Mouse (Mus musculus) midbrain, postnatal 0 days (tissue): ENCODE measurements around the gene Gatm. TPM values are rescaled to one million over a fixed set of nuclear protein-coding genes. Genes with fewer than 3 reads are reported as not detected.
A peak's percentile ranks its signal among the peaks of the same experiment; 100 is the strongest.

ENCODE experiments used
- ATAC-seq: fragments of 200-750 bp; cut with Nextera tagmentation; 2 replicates; pipeline ENCODE4 v1.8.0; 2017; ENCODE audit warnings: moderate number of reproducible peaks, mild to moderate bottlenecking, moderate TSS enrichment, moderate library complexity; ENCODE audit not compliant: low FRiP score
- DNase-seq: peaks from one replicate; pipeline ENCODE4 v3.0.0-alpha.2; 2015; ENCODE audit warnings: low spot score
- H3K27ac ChIP-seq: fragments of 300-500 bp; sonication (generic); 2 replicates; pipeline ENCODE4 v1.5.1; 2014; ENCODE audit warnings: low read depth, mild to moderate bottlenecking, low read length, mixed read lengths
- H3K27me3 ChIP-seq: fragments of 300-500 bp; sonication (generic); 2 replicates; pipeline ENCODE4 v1.6.1; 2014; ENCODE audit warnings: low read length, control low read depth, mixed read lengths; ENCODE audit not compliant: insufficient read depth
- H3K36me3 ChIP-seq: fragments of 300-500 bp; sonication (generic); 2 replicates; pipeline ENCODE4 v1.6.1; 2014; ENCODE audit warnings: low read length, control low read depth, mixed read lengths; ENCODE audit not compliant: insufficient read depth
- H3K4me1 ChIP-seq: fragments of 300-500 bp; sonication (generic); 2 replicates; pipeline ENCODE4 v1.6.1; 2014; ENCODE audit warnings: mild to moderate bottlenecking, control low read depth, antibody characterized with exemption, low read length, mixed read lengths; ENCODE audit not compliant: insufficient read depth
- H3K4me2 ChIP-seq: fragments of 300-500 bp; sonication (generic); 2 replicates; pipeline ENCODE4 v1.6.1; 2014; ENCODE audit warnings: low read depth, mild to moderate bottlenecking, low read length, mixed read lengths; ENCODE audit not compliant: poor library complexity, severe bottlenecking
- H3K4me3 ChIP-seq: fragments of 300-500 bp; sonication (generic); 2 replicates; pipeline ENCODE4 v1.5.1; 2014; ENCODE audit warnings: low read depth, mild to moderate bottlenecking, low read length, moderate library complexity
- H3K9ac ChIP-seq: fragments of 300-500 bp; sonication (generic); replicated peaks from 2 replicates; pipeline ENCODE4 v1.6.1; 2014; ENCODE audit warnings: mild to moderate bottlenecking, low read length, moderate library complexity, mixed read lengths; ENCODE audit not compliant: poor library complexity, severe bottlenecking
- H3K9me3 ChIP-seq: fragments of 300-500 bp; sonication (generic); 2 replicates; pipeline ENCODE4 v1.6.1; 2016; ENCODE audit warnings: low read length, control low read depth
- CTCF ChIP-seq: IDR thresholded peaks from 2 replicates; pipeline ENCODE4 v1.5.1; 2016; ENCODE audit warnings: antibody characterized with exemption, mild to moderate bottlenecking
- WGBS: fragments of 180-500 bp; shearing (Covaris S2); extraction: QIAGEN DNeasy Blood & Tissue Kit; methylation state at CpG from one replicate; pipeline ENCODE4 v1.1.7; 2014; 5-methylcytosine and 5-hydroxymethylcytosine counted together
- polyA plus RNA-seq: library from polyadenylated mRNA; unstranded; fragments of >200 nt; fragmentation: Nextera tagmentation; extraction: Ambion mirVana; gene quantifications from 2 replicates; pipeline ENCODE4 v1.2.1, GENCODE M21; 2015
- total RNA-seq: library from RNA; depleted of rRNA; stranded (reverse); fragments of >200 nt; gene quantifications from 2 replicates; pipeline ENCODE4 v1.2.3, GENCODE M21; 2014

Gatm gene
- total and polyA plus RNA-seq, 2 experiments from 2014 or later: 44.9 to 68.4 TPM

DNA sequence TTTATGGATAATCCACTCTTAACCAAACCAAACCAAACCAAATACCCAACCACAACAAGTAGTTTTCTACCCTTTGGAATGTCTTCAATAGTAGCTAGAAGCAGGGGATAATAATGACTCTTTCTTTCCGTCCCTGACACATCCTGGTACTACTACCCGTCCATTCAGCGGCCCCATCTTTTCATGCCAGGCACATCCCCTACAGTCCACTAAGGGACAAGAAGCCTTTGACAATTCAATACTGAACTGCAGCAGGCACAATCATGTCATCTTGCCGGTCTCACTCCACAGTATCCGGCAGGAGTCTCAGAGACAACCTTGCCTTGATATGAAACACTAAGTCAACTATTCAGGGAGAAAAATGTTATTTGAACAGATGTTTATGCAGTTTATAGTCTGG, 5.3 kb downstream of the Gatm start:
- peak overlapping the region; percentile 48; the same call in 1 of the 2 replicates for H3K27ac ChIP-seq
- WGBS: 82% methylated on average over 5 of the region's 5 CpGs
- H3K27me3 ChIP-seq: no peaks in the 10 kb centered on the region
- H3K4me1 ChIP-seq: no peaks in the 10 kb centered on the region
- no peak for TF ChIP-seq CTCF
- peaks cover 10% of the 10 kb centered on the region; the same call in 1 of the 2 replicates for H3K36me3 ChIP-seq
- peak; percentile 62 for DNase-seq
- H3K9ac ChIP-seq: no peak overlapping the region
- no peak overlapping the region for H3K4me3 ChIP-seq
- peak; percentile 69; the same call in 1 of the 2 replicates for ATAC-seq
- H3K4me2 ChIP-seq: no peak overlapping the region
- H3K9me3 ChIP-seq: no peaks in the 10 kb centered on the region

DNA sequence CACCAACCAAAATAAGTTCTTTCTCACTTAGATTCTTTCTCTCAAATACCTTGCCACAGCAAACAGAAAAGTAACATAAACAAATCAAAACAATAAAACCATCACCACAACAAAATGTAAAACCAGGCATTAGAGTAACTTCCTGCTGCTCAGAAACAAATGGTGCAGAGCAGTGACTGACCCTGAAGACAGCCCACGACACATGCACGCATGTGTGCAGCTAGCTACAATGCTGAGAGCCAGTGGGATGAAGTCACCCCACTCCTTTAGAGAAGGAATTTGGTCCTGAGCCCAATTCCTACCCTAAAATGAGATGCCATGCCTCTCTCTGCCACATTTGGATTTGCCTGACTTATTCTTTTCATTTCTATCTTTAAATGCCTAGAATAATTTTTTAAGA, 9.7 kb downstream of the Gatm start:
- Histone ChIP-seq H3K27ac (no peak overlapping the region), H3K4me2 (no peak overlapping the region), H3K9me3 (no peaks in the 10 kb centered on the region), H3K4me1 (no peaks in the 10 kb centered on the region), H3K4me3 (no peak overlapping the region), H3K9ac (no peak overlapping the region), H3K27me3 (no peaks in the 10 kb centered on the region), H3K36me3 (peaks cover 20% of the 10 kb centered on the region)
- ATAC-seq: no peak
- 92% methylated on average over 2 of the region's 2 CpGs for WGBS
- TF ChIP-seq CTCF: no peak
- DNase-seq: no peak

DNA sequence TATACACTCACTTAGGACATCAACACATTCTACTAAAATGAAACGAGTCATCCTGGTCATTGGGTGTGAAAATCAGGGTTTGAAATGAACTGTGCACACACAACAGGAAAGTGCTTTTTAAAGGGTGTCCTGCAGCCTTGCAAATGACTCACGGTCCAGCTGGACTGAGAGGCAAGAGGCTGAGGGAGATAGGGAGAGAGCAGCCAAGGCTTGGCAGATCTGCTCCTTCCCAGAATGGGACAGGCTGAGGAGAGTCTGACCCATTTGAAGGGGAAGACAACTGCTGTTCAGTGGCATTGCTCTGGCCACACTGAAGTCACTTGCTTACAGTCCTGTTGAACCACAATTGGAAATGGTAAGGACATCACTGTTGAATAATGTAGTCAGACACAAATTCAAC, 11.4 kb downstream of the Gatm start:
- Histone ChIP-seq H3K36me3 (peaks cover 24% of the 10 kb centered on the region), H3K9ac (no peak overlapping the region), H3K4me2 (no peak overlapping the region), H3K27me3 (no peaks in the 10 kb centered on the region), H3K4me1 (no peaks in the 10 kb centered on the region), H3K9me3 (no peaks in the 10 kb centered on the region), H3K27ac (no peak overlapping the region), H3K4me3 (no peak overlapping the region)
- ATAC-seq: no peak
- no peak for TF ChIP-seq CTCF
- no peak for DNase-seq
- WGBS: 87% methylated on average over 2 of the region's 2 CpGs

DNA sequence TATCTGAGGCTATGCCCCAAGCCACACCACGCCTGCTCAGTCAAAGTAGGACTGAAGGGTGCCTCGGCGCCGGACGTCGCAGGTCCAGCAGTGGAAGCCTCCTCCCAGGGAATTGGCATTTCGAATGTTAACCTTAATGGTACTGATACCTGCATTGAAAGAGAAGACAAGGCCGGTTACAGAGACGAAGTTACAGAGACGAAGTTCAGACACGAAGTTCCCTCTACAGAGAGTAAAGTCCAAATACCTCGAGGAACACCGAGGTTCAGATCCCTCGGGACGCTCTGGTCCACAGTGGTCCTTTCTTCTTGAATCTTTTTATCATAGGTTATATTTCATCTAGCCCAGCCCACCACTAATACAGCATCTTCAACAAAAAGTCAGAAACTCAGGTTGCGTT, 15.6 kb downstream of the Gatm start:
- H3K4me2 ChIP-seq: no peak overlapping the region
- H3K4me1 ChIP-seq: no peaks in the 10 kb centered on the region

DNA sequence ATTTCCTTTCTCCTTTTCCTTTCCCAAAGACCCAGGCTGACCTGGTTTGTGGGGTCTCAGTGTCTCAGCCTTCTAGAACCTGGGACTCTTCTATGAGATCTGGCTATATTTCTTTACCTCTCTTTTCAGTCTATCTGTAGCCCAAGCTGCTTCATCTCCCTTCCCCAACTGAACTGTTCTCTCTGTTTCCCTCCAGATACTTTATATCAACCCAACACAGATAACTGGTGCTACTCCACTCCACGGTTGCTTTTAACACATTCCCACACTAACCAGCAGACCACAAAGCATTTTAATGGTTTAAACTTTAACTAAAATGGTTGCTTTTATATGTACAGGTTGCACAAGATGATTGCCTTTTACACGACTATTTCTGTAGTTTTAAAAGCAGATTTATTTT, 19.9 kb downstream of the Gatm start:
- H3K36me3 ChIP-seq: peaks cover 6% of the 10 kb centered on the region
- H3K9me3 ChIP-seq: no peaks in the 10 kb centered on the region
- no peak overlapping the region for H3K4me3 ChIP-seq
- H3K9ac ChIP-seq: no peak overlapping the region
- no peak for TF ChIP-seq CTCF
- H3K4me2 ChIP-seq: no peak overlapping the region
- no peak overlapping the region for H3K27ac ChIP-seq
- no peaks in the 10 kb centered on the region for H3K4me1 ChIP-seq
- DNase-seq: no peak
- ATAC-seq: no peak
- H3K27me3 ChIP-seq: no peaks in the 10 kb centered on the region
- 84% methylated on average over 2 of the region's 2 CpGs for WGBS

More for the DNA sequence above, 15.6 kb downstream of the Gatm start:
- WGBS: 95% methylated on average over 16 of the region's 16 CpGs
- no peaks in the 10 kb centered on the region for H3K9me3 ChIP-seq
- DNase-seq: no peak
- no peak overlapping the region for H3K4me3 ChIP-seq
- peaks cover 16% of the 10 kb centered on the region for H3K36me3 ChIP-seq
- no peaks in the 10 kb centered on the region for H3K27me3 ChIP-seq
- no peak for TF ChIP-seq CTCF
- no peak overlapping the region for H3K9ac ChIP-seq
- no peak for ATAC-seq
- H3K27ac ChIP-seq: no peak overlapping the region

DNA sequence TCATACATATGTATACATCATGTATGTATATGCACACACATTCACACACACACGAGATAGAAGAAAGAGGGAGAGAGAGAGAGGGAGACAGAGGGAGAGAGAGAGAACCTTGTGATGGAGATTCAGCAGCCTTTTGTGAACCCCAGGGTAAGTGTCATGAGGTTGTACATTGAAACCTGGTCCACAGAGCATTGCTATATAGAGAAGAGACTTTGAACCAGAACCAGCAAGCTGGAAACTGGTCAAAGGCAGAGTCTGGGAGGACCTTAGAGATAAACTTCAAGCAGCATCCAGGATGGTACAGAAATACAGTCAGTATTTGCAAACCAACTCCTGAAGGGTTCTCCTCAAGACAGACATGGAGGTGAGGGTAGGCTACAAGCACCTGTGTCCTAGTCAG, 20.8 kb downstream of the Gatm start:
- DNase-seq (no peak), ATAC-seq (no peak)
- Histone ChIP-seq H3K4me1 (no peaks in the 10 kb centered on the region), H3K9ac (no peak overlapping the region), H3K9me3 (no peaks in the 10 kb centered on the region), H3K27ac (no peak overlapping the region), H3K4me2 (no peak overlapping the region), H3K36me3 (peaks cover 4% of the 10 kb centered on the region), H3K27me3 (no peaks in the 10 kb centered on the region), H3K4me3 (no peak overlapping the region)
- WGBS: 67% methylated on average over 1 of the region's 1 CpGs
- no peak for TF ChIP-seq CTCF
